Mouse (Mus musculus) lung, postnatal 0 days (tissue): ENCODE measurements around the gene Kcnh3.

Experiments used
- CTCF ChIP-seq: IDR thresholded peaks from 2 replicates; pipeline ENCODE4 v1.5.1; 2016; ENCODE audit warnings: antibody characterized with exemption, mild to moderate bottlenecking
- EP300 ChIP-seq: IDR thresholded peaks from 2 replicates; pipeline ENCODE4 v1.6.1; 2016; ENCODE audit warnings: antibody characterized with exemption, mild to moderate bottlenecking, control low read depth

- TF ChIP-seq CTCF (peak; percentile 62), EP300 (no peak)
Measured at GRCm38 (mm10) chr15:99198761-99199160, 25.9 kb upstream of the Kcnh3 start.
